Mouse (Mus musculus) midbrain, embryonic 10.5 days (tissue): ENCODE data around the gene Chkb. TPM values are rescaled to one million over a fixed set of nuclear protein-coding genes. Genes with fewer than 3 reads are reported as not detected.
"Not testable (repeated sequence)": the region's sequence is repeated elsewhere in the genome, so short reads cannot be mapped to it uniquely, and the experiment has no call there.

Experiments
- DNase-seq: peaks from one replicate; pipeline ENCODE4 v3.0.0-alpha.2; 2017; ENCODE audit warnings: low spot score
- H3K27ac ChIP-seq: fragments of 300-500 bp; sonication (generic); replicated peaks from 2 replicates; pipeline ENCODE4 v1.5.1; 2016; ENCODE audit warnings: mild to moderate bottlenecking
- H3K27me3 ChIP-seq: fragments of 300-500 bp; sonication (generic); 2 replicates; pipeline ENCODE4 v1.6.1; 2016; ENCODE audit warnings: low read depth, mild to moderate bottlenecking; ENCODE audit not compliant: poor library complexity, severe bottlenecking
- H3K36me3 ChIP-seq: fragments of 300-500 bp; sonication (generic); 2 replicates; pipeline ENCODE4 v1.6.1; 2016; ENCODE audit warnings: mild to moderate bottlenecking, moderate library complexity
- H3K4me1 ChIP-seq: fragments of 300-500 bp; sonication (generic); 2 replicates; pipeline ENCODE4 v1.6.1; 2016
- H3K4me3 ChIP-seq: fragments of 300-500 bp; sonication (generic); 2 replicates; pipeline ENCODE4 v1.5.1; 2016; ENCODE audit warnings: mild to moderate bottlenecking, moderate library complexity
- H3K9me3 ChIP-seq: fragments of 300-500 bp; sonication (generic); replicated peaks from 2 replicates; pipeline ENCODE4 v1.6.1; 2016; ENCODE audit warnings: mild to moderate bottlenecking
- WGBS: fragments of 180-500 bp; shearing (Covaris S2); methylation state at CpG from one replicate; pipeline ENCODE4 v1.1.7; 2016; 5-methylcytosine and 5-hydroxymethylcytosine counted together
- polyA plus RNA-seq: library from polyadenylated mRNA; unstranded; fragments of >200 nt; fragmentation: Nextera tagmentation; extraction: Ambion mirVana; gene quantifications from 2 replicates; pipeline ENCODE4 v1.2.1, GENCODE M21; 2016

The Chkb gene
- polyA plus RNA-seq, 1 experiment from 2014 or later = 44.1 TPM

GRCm38 (mm10) chr15:89435878-89436277, 6.2 kb upstream of the Chkb start:
- H3K36me3 ChIP-seq = no peaks in the 10 kb centered on the region
- WGBS = 83% methylated on average over 5 of the region's 5 CpGs
- no peak for DNase-seq

GRCm38 (mm10) chr15:89434136-89434535, 4.4 kb upstream of the Chkb start:
- no peak for DNase-seq
- H3K27ac ChIP-seq = no peak overlapping the region
- H3K4me1 ChIP-seq = peaks cover 11% of the 10 kb centered on the region
- no peak overlapping the region for H3K4me3 ChIP-seq
- H3K36me3 ChIP-seq = no peaks in the 10 kb centered on the region
- 71% methylated on average over 3 of the region's 3 CpGs for WGBS
- H3K9me3 ChIP-seq = no peaks in the 10 kb centered on the region
- no peaks in the 10 kb centered on the region for H3K27me3 ChIP-seq

More at GRCm38 (mm10) chr15:89435878-89436277, 6.2 kb upstream of the Chkb start:
- H3K27me3 ChIP-seq = no peaks in the 10 kb centered on the region
- no peak overlapping the region for H3K4me3 ChIP-seq
- H3K4me1 ChIP-seq = 0 out of 2 replicates have a peak, but pooled peaks cover 3% of the 10 kb centered on the region
- no peaks in the 10 kb centered on the region for H3K9me3 ChIP-seq
- no peak overlapping the region for H3K27ac ChIP-seq

- no peak overlapping the region for H3K4me3 ChIP-seq
- WGBS = 79% methylated on average over 4 of the region's 4 CpGs
- no peak for DNase-seq
- no peak overlapping the region for H3K27ac ChIP-seq
- no peaks in the 10 kb centered on the region for H3K9me3 ChIP-seq
- no peaks in the 10 kb centered on the region for H3K27me3 ChIP-seq
- H3K4me1 ChIP-seq = peaks cover 22% of the 10 kb centered on the region
- peaks cover 3% of the 10 kb centered on the region for H3K36me3 ChIP-seq
Observed at GRCm38 (mm10) chr15:89432946-89433345, 3.2 kb upstream of the Chkb start.

GRCm38 (mm10) chr15:89431806-89432205, 2.1 kb upstream of the Chkb start:
- Histone ChIP-seq H3K36me3 (peaks cover 14% of the 10 kb centered on the region), H3K27me3 (no peaks in the 10 kb centered on the region), H3K9me3 (no peaks in the 10 kb centered on the region), H3K4me1 (peaks cover 25% of the 10 kb centered on the region), H3K27ac (no peak overlapping the region), H3K4me3 (no peak overlapping the region)
- 91% methylated on average over 6 of the region's 6 CpGs for WGBS
- DNase-seq = no peak

- WGBS = 89% methylated on average over 3 of the region's 3 CpGs
- no peak overlapping the region for H3K27ac ChIP-seq
- peaks cover 20% of the 10 kb centered on the region for H3K36me3 ChIP-seq
- H3K4me1 ChIP-seq = peaks cover 25% of the 10 kb centered on the region
- H3K4me3 ChIP-seq = no peak overlapping the region
- H3K9me3 ChIP-seq = no peaks in the 10 kb centered on the region
- DNase-seq = no peak
- H3K27me3 ChIP-seq = no peaks in the 10 kb centered on the region
Observed at GRCm38 (mm10) chr15:89431271-89431670, 1.6 kb upstream of the Chkb start.

- peaks cover 28% of the 10 kb centered on the region for H3K4me1 ChIP-seq
Observed at GRCm38 (mm10) chr15:89430771-89431170, 1.1 kb upstream of the Chkb start.

GRCm38 (mm10) chr15:89430341-89430740, 633 bp upstream of the Chkb start:
- 44% methylated on average over 6 of the region's 6 CpGs for WGBS
- peak overlapping the region; percentile 84 for H3K4me3 ChIP-seq
- H3K9me3 ChIP-seq = no peaks in the 10 kb centered on the region
- peak overlapping the region; percentile 96 for H3K27ac ChIP-seq
- peaks cover 32% of the 10 kb centered on the region for H3K4me1 ChIP-seq
- peaks cover 7% of the 10 kb centered on the region; the same call in 1 of the 2 replicates for H3K27me3 ChIP-seq
- H3K36me3 ChIP-seq = peaks cover 29% of the 10 kb centered on the region
- no peak for DNase-seq

More at GRCm38 (mm10) chr15:89430771-89431170, 1.1 kb upstream of the Chkb start:
- H3K27me3 ChIP-seq, H3K9me3 ChIP-seq, DNase-seq, H3K27ac ChIP-seq: not testable (repeated sequence)
- H3K36me3 ChIP-seq = peaks cover 25% of the 10 kb centered on the region
- WGBS = 89% methylated on average over 9 of the region's 9 CpGs
- H3K4me3 ChIP-seq = peak overlapping the region; percentile 84; the same call in 1 of the 2 replicates

- DNase-seq = no peak
- Histone ChIP-seq H3K36me3 (peaks cover 31% of the 10 kb centered on the region), H3K27ac (peak overlapping the region; percentile 96), H3K4me1 (peaks cover 38% of the 10 kb centered on the region), H3K27me3 (peaks cover 13% of the 10 kb centered on the region; the same call in 1 of the 2 replicates), H3K9me3 (no peaks in the 10 kb centered on the region), H3K4me3 (peak overlapping the region; percentile 84)
- 5% methylated on average over 22 of the region's 22 CpGs for WGBS
Observed at GRCm38 (mm10) chr15:89428821-89429351, 822 bp downstream of the Chkb start.

GRCm38 (mm10) chr15:89428136-89428790, 1.4 kb downstream of the Chkb start:
- H3K36me3 ChIP-seq = peaks cover 37% of the 10 kb centered on the region
- no peak overlapping the region for H3K27ac ChIP-seq
- DNase-seq = no peak
- 83% methylated on average over 19 of the region's 19 CpGs for WGBS
- H3K4me3 ChIP-seq = peak overlapping the region; percentile 84
- peaks cover 38% of the 10 kb centered on the region for H3K4me1 ChIP-seq
- H3K27me3 ChIP-seq = peaks cover 13% of the 10 kb centered on the region; the same call in 1 of the 2 replicates
- H3K9me3 ChIP-seq = no peaks in the 10 kb centered on the region

GRCm38 (mm10) chr15:89426716-89427115, 3.0 kb downstream of the Chkb start:
- DNase-seq = no peak
- 90% methylated on average over 10 of the region's 10 CpGs for WGBS
- Histone ChIP-seq H3K27ac (no peak overlapping the region), H3K4me3 (no peak overlapping the region), H3K27me3 (peaks cover 13% of the 10 kb centered on the region; the same call in 1 of the 2 replicates), H3K4me1 (peaks cover 38% of the 10 kb centered on the region), H3K9me3 (no peaks in the 10 kb centered on the region), H3K36me3 (peaks cover 48% of the 10 kb centered on the region)

- Histone ChIP-seq H3K9me3 (no peaks in the 10 kb centered on the region), H3K27ac (no peak within 1 kb of the TSS; the same call in 1 of the 2 replicates), H3K4me3 (peak within 1 kb of the TSS; percentile 23; the same call in 1 of the 2 replicates), H3K4me1 (peaks cover 33% of the 10 kb centered on the region), H3K27me3 (peaks cover 13% of the 10 kb centered on the region; the same call in 1 of the 2 replicates), H3K36me3 (peaks cover 50% of the 10 kb centered on the region)
- 33% methylated on average over 6 of the region's 6 CpGs for WGBS
- no peak for DNase-seq
Observed at GRCm38 (mm10) chr15:89425711-89426121, 4.0 kb downstream of the Chkb start, which contains the start of gene Cpt1b. Gene Cpt1b, minus strand, starts transcription at chr15:89425863.

- peaks cover 27% of the 10 kb centered on the region for H3K4me1 ChIP-seq
- no peak for DNase-seq
- peaks cover 59% of the 10 kb centered on the region for H3K36me3 ChIP-seq
- peaks cover 13% of the 10 kb centered on the region; the same call in 1 of the 2 replicates for H3K27me3 ChIP-seq
- 86% methylated on average over 8 of the region's 8 CpGs for WGBS
- no peak overlapping the region for H3K27ac ChIP-seq
- no peak overlapping the region for H3K4me3 ChIP-seq
- no peaks in the 10 kb centered on the region for H3K9me3 ChIP-seq
Observed at GRCm38 (mm10) chr15:89424621-89425020, 5.1 kb downstream of the Chkb start.

GRCm38 (mm10) chr15:89421938-89422337, 7.8 kb downstream of the Chkb start:
- Histone ChIP-seq H3K4me1 (peaks cover 12% of the 10 kb centered on the region), H3K27me3 (peaks cover 13% of the 10 kb centered on the region; the same call in 1 of the 2 replicates), H3K4me3 (no peak overlapping the region), H3K9me3 (no peaks in the 10 kb centered on the region), H3K36me3 (peaks cover 69% of the 10 kb centered on the region), H3K27ac (no peak overlapping the region)
- 93% methylated on average over 9 of the region's 9 CpGs for WGBS
- DNase-seq = no peak
